Mouse (Mus musculus) heart, postnatal 36 days (tissue): Measurements from ENCODE around the gene Scarb1. TPM values are rescaled to one million over a fixed set of nuclear protein-coding genes. Genes with fewer than 3 reads are reported as not detected.

Experiments used
- DNase-seq, 2 experiments: peaks; one replicate each; pipeline ENCODE4 v3.0.0; 2021 to 2022
- intact Hi-C: fragments of 180-260 bp; cut with DNase I; formaldehyde crosslinking; loops from one replicate; pipeline ENCODE4 v1.15.1; 2025
- total RNA-seq, 2 experiments: library from RNA; stranded (reverse); gene quantifications; 2 replicates each; pipeline ENCODE4 v1.2.3; 2021

Gene Scarb1
- total RNA-seq, 2 experiments from 2014 or later, result 35.4 to 44.4 TPM

- no peak for DNase-seq
- intact Hi-C loops, result no loop called here
Measured at GRCm38 (mm10) chr5:125275315-125275714, 65.6 kb downstream of the Scarb1 start.

GRCm38 (mm10) chr5:125274773-125275172 lies 66.1 kb downstream of the Scarb1 start:
- DNase-seq, result no peak
- intact Hi-C loops, result loop anchor here (5.0 kb wide), 1 partner anchor 217 kb away; no protein-coding TSS in a partner anchor

GRCm38 (mm10) chr5:125274182-125274581 lies 66.7 kb downstream of the Scarb1 start:
- DNase-seq, result no peak
- intact Hi-C loops, result loop anchor here (5.0 kb wide), 1 partner anchor 217 kb away; no protein-coding TSS in a partner anchor

DNA sequence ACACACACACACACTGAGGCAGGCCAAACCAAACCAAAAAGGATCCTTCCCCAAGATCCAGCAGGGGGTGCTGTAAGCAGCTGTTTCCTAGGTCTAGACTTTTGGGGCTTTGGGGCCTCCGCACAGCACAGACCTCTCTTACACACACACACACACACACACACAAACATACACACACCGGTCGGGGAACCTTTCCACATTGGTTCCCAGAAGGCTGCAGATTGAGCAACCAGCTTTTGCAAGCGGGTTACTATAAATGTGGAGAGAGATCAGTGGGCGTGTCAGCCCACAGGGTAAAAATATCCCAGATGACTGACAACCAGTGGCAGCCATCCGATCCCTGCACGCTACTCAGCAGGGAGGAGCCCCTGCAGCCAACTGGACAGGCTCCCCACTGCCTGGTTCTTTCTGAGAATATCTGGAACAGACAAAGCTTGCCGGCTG lies 67.2 kb downstream of the Scarb1 start:
- peak; percentile 71 to 81 for DNase-seq
- intact Hi-C loops, result loop anchor here (2.0 to 5.0 kb wide), 2 partner anchors 73 to 216 kb away; no protein-coding TSS in a partner anchor

DNA sequence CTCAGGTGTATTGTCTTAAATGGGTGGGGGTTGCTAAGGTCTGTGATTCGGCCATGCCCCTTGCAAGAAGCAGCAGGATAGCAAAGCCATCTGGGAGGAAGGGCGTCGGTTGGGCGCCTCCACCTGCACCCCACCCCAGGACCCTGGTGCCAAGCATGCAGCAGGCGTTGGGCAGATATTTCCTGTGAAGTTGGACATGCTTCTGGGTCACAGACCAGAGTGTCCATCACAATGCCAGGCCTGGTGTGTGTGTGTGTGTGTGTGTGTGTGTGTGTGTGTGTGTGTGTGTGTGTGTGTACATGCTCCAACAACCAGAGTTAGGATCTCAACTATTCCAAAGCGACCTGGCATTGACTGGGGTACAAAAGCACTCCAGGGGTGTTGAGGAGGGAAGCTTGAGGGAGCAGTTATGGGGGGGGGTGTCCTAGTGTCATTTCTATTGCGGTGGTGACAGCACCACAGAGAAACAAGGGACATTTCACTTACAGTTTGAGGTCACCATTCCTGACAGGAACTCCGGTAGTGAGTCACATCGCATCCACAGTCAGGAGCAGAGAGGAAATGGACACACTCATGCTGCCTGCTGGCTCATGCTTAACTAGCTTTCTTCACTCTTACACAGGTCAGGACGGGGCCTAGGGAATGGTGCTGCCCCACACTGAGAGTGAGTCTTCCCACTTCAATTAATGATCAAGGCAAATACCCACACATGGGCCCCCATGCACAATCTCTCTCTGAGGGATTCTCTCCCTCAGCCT lies 68.5 kb downstream of the Scarb1 start:
- no peak for DNase-seq
- intact Hi-C loops, result loop anchor here (1.0 to 5.0 kb wide), 3 partner anchors 74 to 298 kb away; no protein-coding TSS in a partner anchor

DNA sequence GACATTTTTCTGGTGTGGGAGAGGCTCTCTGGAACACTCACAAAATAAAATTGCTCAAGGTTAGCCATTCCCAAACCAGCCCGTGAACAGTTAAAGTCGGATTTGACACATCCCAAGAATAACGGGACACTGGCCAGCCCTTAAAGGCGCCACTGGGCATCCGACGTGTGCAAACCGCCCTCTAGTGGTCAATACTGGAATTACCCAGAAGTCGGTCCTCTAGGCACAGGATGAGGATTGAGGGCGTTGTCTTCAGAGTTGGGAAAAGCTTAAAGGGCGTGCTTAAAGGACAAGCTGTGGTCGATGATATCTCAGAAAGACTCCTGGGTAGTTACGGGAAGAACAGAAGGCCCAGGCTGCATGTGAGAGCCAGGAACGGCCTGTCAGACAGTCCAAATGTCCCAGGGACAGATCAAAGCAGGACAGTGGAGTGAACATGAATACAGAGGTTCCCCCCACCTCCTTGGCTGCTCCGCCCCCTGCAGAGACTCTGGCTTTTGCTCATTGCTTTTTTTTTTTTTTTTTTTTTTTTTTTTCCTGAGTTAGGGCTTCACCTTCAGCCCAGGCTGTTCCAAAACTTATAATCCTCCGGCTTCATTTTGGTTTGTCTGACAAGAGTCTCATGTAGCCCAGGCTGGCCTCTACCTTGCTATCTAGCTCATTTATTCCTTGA lies 69.2 kb downstream of the Scarb1 start:
- intact Hi-C loops, result loop anchor here (1.0 to 5.0 kb wide), 4 partner anchors 75 to 297 kb away; no protein-coding TSS in a partner anchor
- peak; percentile 89 to 91 for DNase-seq

- intact Hi-C loops, result loop anchor here (1.0 to 5.0 kb wide), 3 partner anchors 98 to 361 kb away; no protein-coding TSS in a partner anchor
- peak; percentile 69 to 74 for DNase-seq
Measured at GRCm38 (mm10) chr5:125270587-125271130, 70.2 kb downstream of the Scarb1 start.

GRCm38 (mm10) chr5:125269836-125270235 lies 71.1 kb downstream of the Scarb1 start:
- DNase-seq, result no peak

DNA sequence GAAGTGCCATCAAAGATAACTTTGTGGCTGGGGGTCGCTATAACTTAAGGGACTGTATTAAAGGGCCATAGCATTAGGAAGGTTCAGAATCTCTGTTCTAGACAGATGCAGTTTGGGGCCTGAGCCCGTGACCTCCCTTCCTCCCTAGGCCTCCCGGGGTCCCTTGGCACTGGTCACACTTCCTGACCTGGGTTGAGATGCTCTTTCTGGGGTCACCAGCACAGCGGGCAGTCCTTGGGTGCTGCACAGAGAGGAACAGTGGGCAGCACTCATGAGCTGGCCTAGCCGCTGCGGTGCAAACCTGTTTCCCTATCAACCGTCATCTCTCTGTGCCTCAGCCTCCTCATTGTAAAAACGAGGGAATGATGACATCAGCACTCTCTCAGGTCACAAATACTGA lies 71.5 kb downstream of the Scarb1 start:
- no peak for DNase-seq
- intact Hi-C loops, result loop anchor here (5.0 kb wide), 3 partner anchors 77 to 252 kb away; partner anchors contain the start of gene Ncor2

More at GRCm38 (mm10) chr5:125269836-125270235, 71.1 kb downstream of the Scarb1 start:
- intact Hi-C loops, result loop anchor here (1.0 to 5.0 kb wide), 5 partner anchors 78 to 361 kb away; partner anchors contain the start of gene Ncor2

- intact Hi-C loops, result loop anchor here (1.0 to 5.0 kb wide), 5 partner anchors 76 to 368 kb away; partner anchors contain the start of gene Ncor2
Measured at GRCm38 (mm10) chr5:125268033-125268765, 72.7 kb downstream of the Scarb1 start.

GRCm38 (mm10) chr5:125267150-125267961 lies 73.5 kb downstream of the Scarb1 start:
- intact Hi-C loops, result loop anchor here (5.0 kb wide), 3 partner anchors 75 to 250 kb away; partner anchors contain the start of gene Ncor2
- peak; percentile 70 to 75 for DNase-seq

More at GRCm38 (mm10) chr5:125268033-125268765, 72.7 kb downstream of the Scarb1 start:
- peak; percentile 88 to 90 for DNase-seq

DNA sequence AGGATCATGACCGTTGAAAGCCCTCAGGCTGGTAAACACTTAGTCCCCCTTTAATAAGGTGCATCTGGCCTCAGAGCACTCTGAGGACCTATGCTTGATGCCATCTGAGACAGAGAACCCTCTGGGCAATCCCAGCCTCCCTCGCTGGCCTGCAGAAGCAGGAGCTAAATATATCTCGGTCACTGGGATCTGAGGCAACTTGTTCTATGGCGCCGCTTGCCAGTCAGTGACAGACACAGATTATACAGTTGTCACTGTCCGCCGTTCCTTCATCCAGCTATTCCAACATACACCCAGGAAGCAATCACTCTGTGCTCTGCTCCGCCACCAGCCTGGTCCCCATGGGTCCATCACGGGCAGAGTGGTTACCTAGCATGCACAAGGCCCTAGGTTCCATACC lies 74.8 kb downstream of the Scarb1 start:
- DNase-seq, result no peak
- intact Hi-C loops, result loop anchor here (5.0 kb wide), 3 partner anchors 74 to 249 kb away; partner anchors contain the start of gene Ncor2

GRCm38 (mm10) chr5:125264700-125265099 lies 76.2 kb downstream of the Scarb1 start:
- no peak for DNase-seq
- intact Hi-C loops, result loop anchor here (5.0 kb wide), 4 partner anchors 72 to 468 kb away; partner anchors contain the start of gene Ncor2

- intact Hi-C loops, result loop anchor here (5.0 kb wide), 1 partner anchor 470 kb away; no protein-coding TSS in a partner anchor
- DNase-seq, result no peak
Measured at GRCm38 (mm10) chr5:125262578-125262977, 78.3 kb downstream of the Scarb1 start.

GRCm38 (mm10) chr5:125253917-125254316 lies 87.0 kb downstream of the Scarb1 start:
- DNase-seq, result no peak
- intact Hi-C loops, result no loop called here

- intact Hi-C loops, result no loop called here
- no peak for DNase-seq
Measured at GRCm38 (mm10) chr5:125253448-125253847, 87.4 kb downstream of the Scarb1 start.

DNA sequence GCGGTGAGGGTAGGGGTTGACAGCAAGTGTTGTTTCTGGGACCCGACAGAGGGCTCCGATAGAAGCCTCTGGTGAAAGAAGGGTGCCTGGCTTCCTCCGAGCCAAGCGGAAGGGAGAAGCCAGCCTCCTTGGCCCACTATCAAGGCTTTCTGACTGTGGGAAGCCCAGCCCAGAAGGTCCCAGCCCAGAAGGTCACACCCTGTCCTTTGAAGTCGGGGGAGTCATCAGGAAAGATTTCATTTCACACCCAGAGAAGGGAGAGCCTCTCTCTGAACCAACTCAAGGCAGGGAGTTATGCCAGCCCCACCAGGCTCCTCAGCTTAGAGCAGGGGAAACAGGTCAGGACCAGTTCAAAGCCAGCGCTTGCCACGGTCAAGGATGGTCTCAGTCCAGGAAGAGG lies 88.2 kb downstream of the Scarb1 start:
- peak; percentile 67 to 75 for DNase-seq
- intact Hi-C loops, result no loop called here

GRCm38 (mm10) chr5:125251885-125252615 lies 88.8 kb downstream of the Scarb1 start:
- intact Hi-C loops, result no loop called here
- DNase-seq, result no peak
